Mouse (Mus musculus): ENCODE data around the gene Atmin. TPM values are rescaled to one million over a fixed set of nuclear protein-coding genes. Genes with fewer than 3 reads are reported as not detected.

Atmin gene
- polyA plus RNA-seq, 1 experiment from 2014 or later = 6.1 TPM

DNA sequence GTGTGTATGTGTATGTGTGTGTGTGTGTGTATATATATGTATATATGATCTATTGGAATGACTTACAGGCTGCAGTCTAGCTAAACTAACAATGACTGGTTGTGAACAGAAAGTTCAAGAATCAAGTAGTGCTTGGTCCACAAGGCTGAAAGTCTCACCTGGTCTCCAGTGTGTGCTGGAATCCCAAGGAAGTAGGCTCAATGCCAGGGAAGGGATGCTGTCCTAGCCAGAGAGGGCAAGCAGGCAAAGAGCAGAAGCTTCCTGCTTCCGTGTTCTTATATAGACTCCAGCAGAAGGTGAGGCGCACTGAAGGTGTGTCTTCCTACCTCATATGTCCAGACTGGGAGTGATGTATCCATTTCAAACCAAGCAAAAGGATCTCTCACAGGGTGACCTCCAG, 8.6 kb downstream of the Atmin start:
- no peaks in the 10 kb centered on the region for H3K27me3 ChIP-seq (ENCODE audit: control insufficient read depth, insufficient read depth, low read length)
- 82% methylated on average over 2 of the region's 2 CpGs for WGBS
- no peaks in the 10 kb centered on the region for H3K9me3 ChIP-seq (ENCODE audit: control insufficient read depth, low read length)
- no peak overlapping the region for H3K9ac ChIP-seq (ENCODE audit: low read length)
- TF ChIP-seq EP300 (optimal IDR thresholded peaks at IDR 0.05) (no peak), CTCF (IDR thresholded peaks at IDR 0.05; ENCODE audit: low read depth) (no peak)
- DNase-seq (ENCODE audit: low spot score) = peak; percentile 23
- H3K36me3 ChIP-seq (ENCODE audit: control insufficient read depth, insufficient read depth, low read length) = peaks cover 9% of the 10 kb centered on the region
- no peak overlapping the region for H3K4me2 ChIP-seq (replicated peaks; ENCODE audit: low read depth)
- ATAC-seq (ENCODE audit: low FRiP score, low TSS enrichment) = peak; percentile 67
- no peaks in the 10 kb centered on the region for H3K4me1 ChIP-seq (replicated peaks; ENCODE audit: control insufficient read depth, insufficient read depth)
- H3K27ac ChIP-seq (replicated peaks) = 0 out of 2 replicates have a peak overlapping the region, but pooled peaks have one; percentile 8
- H3K4me3 ChIP-seq (ENCODE audit: low read depth, low read length) = no peak overlapping the region

DNA sequence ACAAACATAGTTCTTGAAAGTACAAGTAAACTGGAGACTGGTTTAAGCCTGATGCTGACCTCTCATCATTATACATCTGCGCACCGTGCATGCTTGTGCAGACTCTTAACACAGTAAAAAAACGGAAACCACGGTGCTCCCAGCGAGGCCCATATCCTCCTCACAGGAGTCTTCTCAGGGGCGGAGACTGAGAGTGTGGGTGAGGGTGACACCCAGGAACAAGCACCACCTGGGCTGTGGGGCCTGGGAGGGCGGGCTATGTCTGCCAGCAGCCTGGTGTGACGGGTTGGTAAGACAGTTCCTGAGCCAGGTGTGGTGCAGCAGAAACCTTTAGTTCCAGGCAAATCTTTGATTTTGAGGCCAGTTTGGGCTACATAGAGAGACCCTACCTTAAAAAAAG, 9.2 kb downstream of the Atmin start:
- Histone ChIP-seq H3K9ac (ENCODE audit: low read length) (no peak overlapping the region), H3K4me1 (replicated peaks; ENCODE audit: control insufficient read depth, insufficient read depth) (no peaks in the 10 kb centered on the region), H3K4me2 (replicated peaks; ENCODE audit: low read depth) (no peak overlapping the region), H3K4me3 (ENCODE audit: low read depth, low read length) (no peak overlapping the region), H3K27ac (replicated peaks) (0 out of 2 replicates have a peak overlapping the region, but pooled peaks have one; percentile 8), H3K9me3 (ENCODE audit: control insufficient read depth, low read length) (no peaks in the 10 kb centered on the region), H3K36me3 (ENCODE audit: control insufficient read depth, insufficient read depth, low read length) (peaks cover 10% of the 10 kb centered on the region), H3K27me3 (ENCODE audit: control insufficient read depth, insufficient read depth, low read length) (no peaks in the 10 kb centered on the region)
- DNase-seq (ENCODE audit: low spot score) (no peak), ATAC-seq (ENCODE audit: low FRiP score, low TSS enrichment) (no peak)
- no peak for TF ChIP-seq EP300 (optimal IDR thresholded peaks at IDR 0.05)
- WGBS = 75% methylated on average over 8 of the region's 8 CpGs

DNA sequence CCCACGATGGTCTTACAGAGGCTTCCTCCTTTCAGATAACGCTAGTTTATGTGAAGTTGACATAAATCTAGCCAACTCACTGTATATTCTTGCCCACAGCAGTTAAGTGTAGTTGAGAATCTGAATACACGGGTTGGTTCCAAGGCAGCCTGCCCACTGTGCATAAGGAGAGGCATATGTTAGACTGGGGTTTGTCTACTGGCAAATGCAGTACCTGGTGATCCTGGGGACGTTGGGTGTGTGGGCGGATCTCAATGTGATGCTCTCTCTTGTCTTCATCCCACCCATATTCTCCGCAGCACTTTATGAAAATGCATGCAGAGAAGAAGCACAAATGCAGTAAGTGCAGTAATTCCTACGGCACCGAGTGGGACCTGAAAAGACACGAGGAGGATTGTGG, 11.2 kb downstream of the Atmin start:
- Histone ChIP-seq H3K27ac (replicated peaks) (no peak overlapping the region), H3K36me3 (ENCODE audit: control insufficient read depth, insufficient read depth, low read length) (peaks cover 16% of the 10 kb centered on the region), H3K9me3 (ENCODE audit: control insufficient read depth, low read length) (no peaks in the 10 kb centered on the region), H3K9ac (ENCODE audit: low read length) (no peak overlapping the region), H3K4me3 (ENCODE audit: low read depth, low read length) (no peak overlapping the region), H3K4me1 (replicated peaks; ENCODE audit: control insufficient read depth, insufficient read depth) (no peaks in the 10 kb centered on the region), H3K27me3 (ENCODE audit: control insufficient read depth, insufficient read depth, low read length) (no peaks in the 10 kb centered on the region), H3K4me2 (replicated peaks; ENCODE audit: low read depth) (no peak overlapping the region)
- DNase-seq (ENCODE audit: low spot score) (no peak), ATAC-seq (ENCODE audit: low FRiP score, low TSS enrichment) (no peak)
- WGBS = 93% methylated on average over 9 of the region's 9 CpGs
- no peak for TF ChIP-seq EP300 (optimal IDR thresholded peaks at IDR 0.05)
- TF ChIP-seq CTCF (IDR thresholded peaks at IDR 0.05; ENCODE audit: low read depth) = no peak

DNA sequence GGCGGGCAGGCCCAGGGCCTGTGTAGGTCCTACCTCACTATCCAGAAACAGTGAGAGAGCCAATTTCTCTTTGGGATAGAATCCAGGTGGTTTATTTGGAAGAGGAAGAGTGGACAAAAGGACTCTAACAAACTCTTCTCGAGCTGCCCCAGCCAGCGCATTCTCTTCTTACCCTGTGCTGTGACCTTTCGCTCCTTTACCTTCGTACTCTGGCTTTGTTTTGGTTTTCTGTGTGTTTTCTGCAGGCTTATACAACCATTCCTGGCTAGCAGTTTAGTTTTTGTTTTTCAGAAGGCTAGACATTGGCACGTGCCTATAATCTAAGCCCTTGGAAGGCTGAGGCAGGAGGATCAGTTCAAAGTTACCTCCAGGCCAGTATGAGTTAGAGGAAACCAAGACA, 26.3 kb downstream of the Atmin start:
- ATAC-seq (ENCODE audit: low FRiP score, low TSS enrichment) = no peak
- WGBS = 65% methylated on average over 6 of the region's 6 CpGs

DNA sequence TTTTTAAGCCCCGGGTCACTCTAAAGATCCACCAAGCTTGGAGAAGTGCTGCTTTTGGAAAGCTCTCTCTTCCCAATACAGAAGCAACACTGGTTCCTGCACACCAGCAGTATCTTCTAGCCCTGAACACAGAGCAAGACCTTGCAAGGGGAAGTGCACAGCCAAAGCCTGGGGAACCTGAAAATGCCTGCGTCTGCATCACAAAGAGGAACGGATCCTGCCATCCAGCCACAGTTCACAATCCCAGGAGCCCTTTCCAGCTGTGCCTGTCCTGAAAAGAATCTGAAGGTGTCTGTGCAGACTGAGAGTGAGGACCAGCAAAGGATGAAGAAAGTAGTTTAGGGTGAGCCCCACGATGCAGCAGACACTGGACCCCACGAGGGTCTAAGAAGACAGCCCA, 31.9 kb downstream of the Atmin start:
- H3K4me3 ChIP-seq (ENCODE audit: low read depth, low read length) = no peak overlapping the region
- H3K9me3 ChIP-seq (ENCODE audit: control insufficient read depth, low read length) = no peaks in the 10 kb centered on the region
- no peak overlapping the region for H3K4me2 ChIP-seq (replicated peaks; ENCODE audit: low read depth)
- H3K4me1 ChIP-seq (replicated peaks; ENCODE audit: control insufficient read depth, insufficient read depth) = 0 out of 2 replicates have a peak, but pooled peaks cover 2% of the 10 kb centered on the region
- no peak overlapping the region for H3K27ac ChIP-seq (replicated peaks)
- no peak for TF ChIP-seq EP300 (optimal IDR thresholded peaks at IDR 0.05)
- TF ChIP-seq CTCF (IDR thresholded peaks at IDR 0.05; ENCODE audit: low read depth) = no peak
- no peaks in the 10 kb centered on the region for H3K36me3 ChIP-seq (ENCODE audit: control insufficient read depth, insufficient read depth, low read length)
- ATAC-seq (ENCODE audit: low FRiP score, low TSS enrichment) = no peak
- no peak overlapping the region for H3K9ac ChIP-seq (ENCODE audit: low read length)
- no peaks in the 10 kb centered on the region for H3K27me3 ChIP-seq (ENCODE audit: control insufficient read depth, insufficient read depth, low read length)
- DNase-seq (ENCODE audit: low spot score) = no peak
- 42% methylated on average over 5 of the region's 5 CpGs for WGBS

More for the DNA sequence above, 26.3 kb downstream of the Atmin start:
- H3K27me3 ChIP-seq (ENCODE audit: control insufficient read depth, insufficient read depth, low read length) = no peaks in the 10 kb centered on the region
- H3K9ac ChIP-seq (ENCODE audit: low read length) = no peak overlapping the region
- H3K4me3 ChIP-seq (ENCODE audit: low read depth, low read length) = no peak overlapping the region
- H3K36me3 ChIP-seq (ENCODE audit: control insufficient read depth, insufficient read depth, low read length) = no peaks in the 10 kb centered on the region
- no peak overlapping the region for H3K27ac ChIP-seq (replicated peaks)
- H3K4me2 ChIP-seq (replicated peaks; ENCODE audit: low read depth) = no peak overlapping the region
- no peaks in the 10 kb centered on the region for H3K4me1 ChIP-seq (replicated peaks; ENCODE audit: control insufficient read depth, insufficient read depth)
- TF ChIP-seq EP300 (optimal IDR thresholded peaks at IDR 0.05) (no peak), CTCF (IDR thresholded peaks at IDR 0.05; ENCODE audit: low read depth) (no peak)
- no peak for DNase-seq (ENCODE audit: low spot score)
- no peaks in the 10 kb centered on the region for H3K9me3 ChIP-seq (ENCODE audit: control insufficient read depth, low read length)

DNA sequence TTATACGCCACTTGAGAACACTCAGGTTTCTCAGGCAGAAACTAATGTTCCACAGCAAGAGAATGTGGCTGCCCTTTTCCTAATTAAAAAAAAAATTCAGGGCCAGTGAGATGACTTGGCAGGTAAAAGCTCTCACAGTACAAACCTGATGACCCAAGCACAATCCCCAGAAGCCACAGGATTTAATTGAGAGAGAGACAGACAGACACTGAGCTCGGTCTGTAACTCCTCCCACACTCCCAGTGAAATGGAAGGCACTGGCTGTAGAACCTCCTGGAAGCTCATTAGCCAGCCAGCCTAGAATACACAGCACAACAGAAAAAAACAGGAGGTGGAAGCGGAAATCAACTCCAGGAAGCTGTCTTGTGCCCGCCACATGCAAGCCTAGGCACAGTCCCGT, 32.4 kb downstream of the Atmin start:
- Histone ChIP-seq H3K9me3 (ENCODE audit: control insufficient read depth, low read length) (no peaks in the 10 kb centered on the region), H3K4me3 (ENCODE audit: low read depth, low read length) (no peak overlapping the region), H3K9ac (ENCODE audit: low read length) (no peak overlapping the region), H3K36me3 (ENCODE audit: control insufficient read depth, insufficient read depth, low read length) (no peaks in the 10 kb centered on the region), H3K27me3 (ENCODE audit: control insufficient read depth, insufficient read depth, low read length) (no peaks in the 10 kb centered on the region), H3K27ac (replicated peaks) (no peak overlapping the region), H3K4me1 (replicated peaks; ENCODE audit: control insufficient read depth, insufficient read depth) (0 out of 2 replicates have a peak, but pooled peaks cover 2% of the 10 kb centered on the region), H3K4me2 (replicated peaks; ENCODE audit: low read depth) (no peak overlapping the region)
- TF ChIP-seq EP300 (optimal IDR thresholded peaks at IDR 0.05) (no peak), CTCF (IDR thresholded peaks at IDR 0.05; ENCODE audit: low read depth) (no peak)
- WGBS = 55% methylated on average over 5 of the region's 5 CpGs
- DNase-seq (ENCODE audit: low spot score) = no peak
- ATAC-seq (ENCODE audit: low FRiP score, low TSS enrichment) = no peak

Measured in stomach, postnatal 0 days (tissue).